Mouse (Mus musculus) cortical plate, adult 2 months (tissue): ENCODE measurements at regions not wholly inside any gene's neighbourhood (a gene's known extent, or its start where the extent isn't known, plus 50 kb on each side); places are given as distances from the start of the nearest gene placed in this dataset.

Experiments
- H3K27ac ChIP-seq: fragments of 200-500 bp; 2 replicates; pipeline ENCODE4 v1.5.1; 2012; ENCODE audit warnings: low read length, control low read depth, inconsistent platforms; ENCODE audit not compliant: insufficient read depth
- H3K4me1 ChIP-seq: fragments of 200-500 bp; 2 replicates; pipeline ENCODE4 v1.6.1; 2011; ENCODE audit warnings: low read length; ENCODE audit not compliant: control insufficient read depth, insufficient read depth
- H3K4me3 ChIP-seq: fragments of 200-500 bp; 2 replicates; pipeline ENCODE4 v1.5.1; 2011; ENCODE audit warnings: mild to moderate bottlenecking, low read length, control low read depth; ENCODE audit not compliant: insufficient read depth
- CTCF ChIP-seq: fragments of 200-500 bp; IDR thresholded peaks from 2 replicates; pipeline ENCODE4 v1.5.1; 2011; ENCODE audit warnings: mild to moderate bottlenecking, control low read depth, low read length; ENCODE audit not compliant: insufficient read depth; ENCODE audit errors: extremely low read depth
- POLR2A ChIP-seq: fragments of 200-500 bp; IDR thresholded peaks from 2 replicates; pipeline ENCODE4 v1.6.1; 2011; ENCODE audit warnings: mild to moderate bottlenecking, low read length, control low read depth; ENCODE audit not compliant: insufficient read depth; ENCODE audit errors: extremely low read depth

GRCm38 (mm10) chr13:71513204-71513603, 450.3 kb downstream of the Irx1 start:
- Histone ChIP-seq H3K4me1 (no peaks in the 10 kb centered on the region), H3K27ac (no peak overlapping the region), H3K4me3 (no peak overlapping the region)
- TF ChIP-seq CTCF = no peak
- no peak for TF ChIP-seq POLR2A

- H3K4me1 ChIP-seq = no peaks in the 10 kb centered on the region
- H3K27ac ChIP-seq = no peak overlapping the region
- H3K4me3 ChIP-seq = no peak overlapping the region
- no peak for TF ChIP-seq POLR2A
- TF ChIP-seq CTCF = no peak
These were observed 455.5 kb downstream of the Irx1 start for GRCm38 (mm10) chr13:71507956-71508401.

DNA sequence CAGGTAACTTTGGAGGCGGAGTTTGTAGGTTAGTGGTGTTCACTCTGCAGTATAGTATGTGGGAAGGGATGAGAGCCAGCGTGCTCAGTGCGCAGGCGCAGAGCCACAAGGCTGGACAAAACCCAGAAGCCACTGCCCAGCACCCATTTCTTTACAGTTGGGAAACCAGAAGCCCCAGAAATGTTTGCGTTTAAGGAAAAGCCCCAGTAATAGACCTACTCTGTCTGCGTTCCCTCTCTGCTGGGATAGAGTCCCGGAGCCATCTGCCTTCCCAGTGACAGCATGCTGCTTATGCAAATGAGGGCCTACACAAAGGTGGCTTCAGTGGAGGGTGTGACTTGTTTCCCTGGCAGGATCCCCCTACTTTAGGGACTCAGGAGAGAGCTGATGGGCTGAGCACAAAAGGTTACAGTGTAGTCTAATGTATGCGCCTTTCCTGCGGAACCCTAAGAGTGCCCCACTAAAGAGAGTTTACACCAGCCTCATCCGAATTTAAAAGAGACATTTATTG, 456.0 kb downstream of the Irx1 start:
- no peaks in the 10 kb centered on the region for H3K4me1 ChIP-seq
- no peak overlapping the region for H3K4me3 ChIP-seq
- TF ChIP-seq POLR2A = no peak
- no peak for TF ChIP-seq CTCF
- H3K27ac ChIP-seq = no peak overlapping the region

- H3K4me1 ChIP-seq = no peaks in the 10 kb centered on the region
- no peak overlapping the region for H3K27ac ChIP-seq
- no peak for TF ChIP-seq CTCF
- no peak for TF ChIP-seq POLR2A
- H3K4me3 ChIP-seq = no peak overlapping the region
These were observed 456.7 kb downstream of the Irx1 start for GRCm38 (mm10) chr13:71506777-71507176.

DNA sequence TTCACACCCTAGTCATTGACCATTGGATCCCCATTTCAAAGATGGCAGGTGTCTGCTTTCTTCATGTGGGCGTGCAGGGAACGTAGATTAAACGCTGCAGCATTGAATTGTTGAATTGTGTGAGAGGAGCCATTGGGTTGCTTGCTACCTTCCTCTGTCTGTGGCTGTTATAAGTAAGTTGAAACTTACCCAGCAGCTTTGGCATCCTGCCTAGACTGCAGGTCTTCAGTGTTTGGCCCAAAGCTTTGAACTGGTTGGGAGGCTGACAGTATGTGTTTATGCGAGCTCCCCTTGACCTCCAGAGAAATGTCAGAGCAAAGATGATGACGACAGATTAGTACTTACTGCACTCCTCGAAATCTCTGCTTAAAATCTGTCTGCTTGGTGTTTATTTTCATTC, 473.8 kb downstream of the Irx1 start:
- H3K4me3 ChIP-seq = no peak overlapping the region
- H3K27ac ChIP-seq = no peak overlapping the region
- no peak for TF ChIP-seq POLR2A
- no peak for TF ChIP-seq CTCF
- H3K4me1 ChIP-seq = no peaks in the 10 kb centered on the region

- H3K4me1 ChIP-seq = no peaks in the 10 kb centered on the region
- TF ChIP-seq CTCF (no peak), POLR2A (no peak)
- H3K27ac ChIP-seq = no peak overlapping the region
- H3K4me3 ChIP-seq = no peak overlapping the region
These were observed 482.3 kb downstream of the Irx1 start for GRCm38 (mm10) chr13:71481205-71481604.

DNA sequence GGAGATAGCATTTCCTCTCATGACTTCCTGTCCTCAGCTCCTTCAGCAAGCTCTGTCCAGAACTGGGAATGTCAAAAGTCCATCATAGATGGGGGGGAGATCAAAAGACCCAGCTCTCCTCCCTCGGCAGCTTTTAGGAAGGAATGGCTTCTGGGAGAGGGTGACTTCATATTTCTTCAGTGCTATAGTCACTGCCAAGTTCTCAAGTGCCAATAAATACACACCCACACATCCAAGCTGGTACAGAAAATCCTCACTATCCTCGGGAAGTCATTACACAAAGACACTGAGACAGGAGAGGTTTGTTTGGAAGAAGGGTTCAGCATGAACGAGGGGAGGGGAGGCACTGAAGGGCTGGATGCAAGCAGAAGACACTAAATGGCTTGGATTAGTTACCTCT, 502.0 kb downstream of the Irx1 start:
- no peak overlapping the region for H3K27ac ChIP-seq

GRCm38 (mm10) chr13:71460607-71461006, 502.9 kb downstream of the Irx1 start:
- TF ChIP-seq POLR2A (no peak), CTCF (no peak)
- Histone ChIP-seq H3K27ac (no peak overlapping the region), H3K4me1 (no peaks in the 10 kb centered on the region), H3K4me3 (no peak overlapping the region)

More for the DNA sequence above, 502.0 kb downstream of the Irx1 start:
- Histone ChIP-seq H3K4me1 (no peaks in the 10 kb centered on the region), H3K4me3 (no peak overlapping the region)
- TF ChIP-seq CTCF (no peak), POLR2A (no peak)

DNA sequence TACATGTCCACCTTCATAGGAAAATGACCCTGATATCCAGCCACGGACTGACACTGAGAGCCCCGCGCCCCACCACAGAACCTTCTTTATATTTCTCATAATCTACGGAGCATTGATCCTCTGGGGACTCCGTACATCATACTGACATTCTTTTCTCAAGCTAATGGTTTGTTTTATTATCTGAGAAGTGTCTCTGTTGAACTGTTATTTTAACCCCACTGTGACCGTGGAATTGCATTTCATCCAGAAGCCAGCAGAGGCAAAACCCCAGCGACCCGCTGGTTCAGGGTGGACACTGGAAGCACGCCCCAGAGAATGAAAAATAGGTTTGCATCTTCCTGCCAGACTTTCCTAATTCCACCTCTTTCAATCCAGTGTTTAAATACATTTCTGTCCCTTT, 503.4 kb downstream of the Irx1 start:
- Histone ChIP-seq H3K4me1 (no peaks in the 10 kb centered on the region), H3K27ac (no peak overlapping the region), H3K4me3 (no peak overlapping the region)
- TF ChIP-seq POLR2A (no peak), CTCF (no peak)

DNA sequence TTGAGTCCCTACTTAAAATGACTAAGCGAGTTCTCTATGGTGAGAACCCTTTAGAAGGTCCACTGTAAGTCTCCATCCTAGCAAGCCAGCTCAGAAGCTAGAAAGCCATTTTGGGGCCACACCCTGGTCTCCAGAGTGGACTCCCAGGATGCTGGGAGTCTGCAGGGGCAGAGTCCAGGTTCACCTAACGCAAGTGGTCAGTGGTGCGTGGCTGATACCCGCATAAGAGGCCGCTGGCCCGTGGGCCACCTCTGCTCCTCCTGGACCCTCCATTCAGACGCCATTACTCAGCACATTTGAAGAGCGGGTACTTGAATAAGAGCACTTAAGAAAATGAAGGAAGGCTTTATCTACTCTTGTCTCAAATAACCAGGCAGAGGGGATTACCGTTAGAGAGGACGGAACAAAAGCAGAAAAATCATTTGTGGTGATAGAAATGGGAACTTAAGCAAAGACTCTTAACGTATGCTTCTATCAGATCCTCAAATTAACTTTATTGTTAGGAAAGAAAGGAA, 504.4 kb downstream of the Irx1 start:
- no peaks in the 10 kb centered on the region for H3K4me1 ChIP-seq

More for the DNA sequence above, 504.4 kb downstream of the Irx1 start:
- Histone ChIP-seq H3K4me3 (no peak overlapping the region), H3K27ac (no peak overlapping the region)
- TF ChIP-seq CTCF = no peak
- TF ChIP-seq POLR2A = no peak
